Comparison of ENCODE assay signal across 23 mouse cellular contexts in genomic region chr5:112399284-112399683, GRCm38 (mm10). TPM values are rescaled to one million over a fixed set of nuclear protein-coding genes. Genes with fewer than 3 reads are reported as not detected.
"Had no signal": no experiment of that assay in that cellular context is flagged by ENCODE, and none has a peak within 500 bp of the region (broad histone marks: within the 10 kb centered on the region; RNA-seq: fewer than 3 reads in every experiment).

No protein-coding gene starts in this region.

- H3K9me3 ChIP-seq: liver, embryonic 13.5 days; midbrain, embryonic 13.5 days had no signal

- H3K27ac ChIP-seq: liver, embryonic 13.5 days; macrophage; midbrain, embryonic 13.5 days; stomach, postnatal 0 days had no signal

- DNase-seq: kidney, adult 8-10 months; kidney, postnatal 14 days; liver, embryonic 13.5 days; right cerebral cortex, postnatal 14 days; right cerebral cortex, postnatal 4 days; thymus, adult 2 months; thymus, postnatal 14 days; thymus, postnatal 4 days had no signal

- H3K27me3 ChIP-seq: midbrain, embryonic 13.5 days had no signal

- H3K4me2 ChIP-seq: liver, embryonic 13.5 days; midbrain, embryonic 13.5 days had no signal

- H3K9ac ChIP-seq: liver, embryonic 13.5 days; midbrain, embryonic 13.5 days had no signal

- H3K4me3 ChIP-seq: liver, embryonic 13.5 days; midbrain, embryonic 13.5 days had no signal

- ATAC-seq: midbrain, embryonic 13.5 days had no signal

- H3K36me3 ChIP-seq: liver, embryonic 13.5 days; midbrain, embryonic 13.5 days had no signal

- H3K4me1 ChIP-seq: liver, embryonic 13.5 days had no signal

RNA-seq across cellular contexts. Expression of gene Asphd2, which starts 4.6 kb away (rescaled TPM):
- total RNA-seq: liver, adult 2 months; megakaryocyte, adult 5-6 weeks had no signal
- polyA plus RNA-seq: liver, adult 2 months; liver, embryonic 16.5 days; macrophage had no signal

RNA-seq across cellular contexts. Expression of gene Gm6583, which starts 43.5 kb away (rescaled TPM):
- total RNA-seq: layer of hippocampus, adult 18-20 months; layer of hippocampus, postnatal 14 days; left cerebral cortex, postnatal 25 days; midbrain, postnatal 0 days had no signal
- polyA plus RNA-seq: liver, adult 2 months; midbrain, postnatal 0 days; thymus, adult 2 months had no signal

RNA-seq across cellular contexts. Expression of gene Gm6588, which starts 49.9 kb away (rescaled TPM):
- total RNA-seq: layer of hippocampus, adult 18-20 months; layer of hippocampus, postnatal 14 days; left cerebral cortex, postnatal 25 days; liver, adult 2 months; megakaryocyte, adult 5-6 weeks; midbrain, postnatal 0 days had no signal
- polyA plus RNA-seq: kidney, embryonic 16.5 days; limb, embryonic 11.5 days; limb, embryonic 14.5 days; liver, adult 2 months; liver, embryonic 13.5 days; liver, embryonic 16.5 days; lung, embryonic 16.5 days; macrophage; stomach, embryonic 14.5 days; stomach, postnatal 0 days had no signal
